9 mouse cellular contexts compared by ENCODE assay signal in genomic region chr4:53844835-53845619, GRCm38 (mm10). TPM values are rescaled to one million over a fixed set of nuclear protein-coding genes. Genes with fewer than 3 reads are reported as not detected.
DNase-seq lines count a peak whose midpoint lies in the region; ATAC-seq and TF ChIP-seq lines count a peak whose summit lies in the region.
"Had no signal": no experiment of that assay in that cellular context is flagged by ENCODE, and none has a peak within 500 bp of the region (broad histone marks: within the 10 kb centered on the region; RNA-seq: fewer than 3 reads in every experiment).

No protein-coding gene starts in this region.

- peak; percentile 69 for DNase-seq in CD4-positive, CD25-positive, alpha-beta regulatory T cell, adult 2 months (ENCODE audit: low read depth, low spot score)
- peak; percentile 49 for DNase-seq in R1 (ENCODE audit: low read depth, low spot score)
- peak; percentile 25 for DNase-seq in fibroblast of lung, adult 2 months (ENCODE audit: low read depth)
- DNase-seq in layer of hippocampus, adult 9-10 months (ENCODE audit: low spot score) = peak; percentile 66
- peak; percentile 30 for DNase-seq in retina, postnatal 7 days (ENCODE audit: low read depth, low spot score)
- no peak for DNase-seq in spleen, adult 18-20 months

- 59% methylated on average over 6 of the region's 6 CpGs for WGBS in intestine, postnatal 0 days
- WGBS in intestine, embryonic 16.5 days = 54% methylated on average over 6 of the region's 6 CpGs

- no peaks in the 10 kb centered on the region for H3K4me1 ChIP-seq in intestine, postnatal 0 days (replicated peaks; ENCODE audit: control insufficient read depth, insufficient read depth, low read length)
- H3K4me1 ChIP-seq in intestine, embryonic 16.5 days (ENCODE audit: control insufficient read depth, insufficient read depth, low read length) = no peaks in the 10 kb centered on the region

- H3K9me3 ChIP-seq in intestine, postnatal 0 days (ENCODE audit: control insufficient read depth) = no peaks in the 10 kb centered on the region
- no peaks in the 10 kb centered on the region for H3K9me3 ChIP-seq in intestine, embryonic 16.5 days (ENCODE audit: control insufficient read depth, low read length)
- H3K9me3 ChIP-seq: embryonic facial prominence, embryonic 13.5 days had no signal

- H3K27me3 ChIP-seq in intestine, postnatal 0 days (replicated peaks; ENCODE audit: control insufficient read depth, insufficient read depth, low read length) = no peaks in the 10 kb centered on the region
- H3K27me3 ChIP-seq in intestine, embryonic 16.5 days (replicated peaks; ENCODE audit: control insufficient read depth, insufficient read depth, low read length) = no peaks in the 10 kb centered on the region
- H3K27me3 ChIP-seq: embryonic facial prominence, embryonic 13.5 days had no signal

- H3K27ac ChIP-seq in intestine, postnatal 0 days (ENCODE audit: low read depth, low read length) = no peak overlapping the region
- H3K27ac ChIP-seq in intestine, embryonic 16.5 days (ENCODE audit: low read length) = no peak overlapping the region
- H3K27ac ChIP-seq: embryonic facial prominence, embryonic 13.5 days had no signal

- H3K36me3 ChIP-seq in intestine, postnatal 0 days (ENCODE audit: control insufficient read depth, insufficient read depth) = no peaks in the 10 kb centered on the region
- no peaks in the 10 kb centered on the region for H3K36me3 ChIP-seq in intestine, embryonic 16.5 days (ENCODE audit: control insufficient read depth, insufficient read depth, low read length)
- H3K36me3 ChIP-seq: embryonic facial prominence, embryonic 13.5 days had no signal

- no peak overlapping the region for H3K4me3 ChIP-seq in intestine, postnatal 0 days (ENCODE audit: low read depth, low read length)
- no peak overlapping the region for H3K4me3 ChIP-seq in intestine, embryonic 16.5 days (ENCODE audit: low read length)
- H3K4me3 ChIP-seq: embryonic facial prominence, embryonic 13.5 days had no signal

- ATAC-seq in intestine, postnatal 0 days = no peak
- no peak for ATAC-seq in intestine, embryonic 16.5 days

- H3K9ac ChIP-seq in intestine, postnatal 0 days (ENCODE audit: low read depth, low read length) = no peak overlapping the region
- no peak overlapping the region for H3K9ac ChIP-seq in intestine, embryonic 16.5 days (ENCODE audit: low read depth, low read length)
- H3K9ac ChIP-seq: embryonic facial prominence, embryonic 13.5 days had no signal

- H3K4me2 ChIP-seq in intestine, postnatal 0 days (replicated peaks; ENCODE audit: low read depth) = no peak overlapping the region
- no peak overlapping the region for H3K4me2 ChIP-seq in intestine, embryonic 16.5 days (ENCODE audit: low read depth, low read length)
- H3K4me2 ChIP-seq: embryonic facial prominence, embryonic 13.5 days had no signal

- peak; percentile 83 for TF ChIP-seq CTCF in intestine, postnatal 0 days (IDR thresholded peaks at IDR 0.05; ENCODE audit: low read depth)

RNA-seq across cellular contexts. Expression of gene Tmem38b, which starts 19.2 kb away (rescaled TPM):
- 10.9 and 14.3 TPM in 2 replicates for polyA plus RNA-seq in intestine, postnatal 0 days (2015; fragmentation: Nextera tagmentation; extraction: Ambion mirVana)
- polyA plus RNA-seq in intestine, embryonic 16.5 days (2015; fragmentation: Nextera tagmentation; extraction: Ambion mirVana) = 7.3 and 7.8 TPM in 2 replicates

Comparison
In these comparisons a context has a peak if more than half of its experiments do, and no peak if none do; other contexts are left out.
1. DNase-seq: peak in CD4-positive, CD25-positive, alpha-beta regulatory T cell, adult 2 months (single experiment), R1 (single experiment), fibroblast of lung, adult 2 months (single experiment), layer of hippocampus, adult 9-10 months (single experiment) and retina, postnatal 7 days (single experiment); none in spleen, adult 18-20 months (0 of 2).